Mouse (Mus musculus) spleen, adult 2 months (tissue): ENCODE results near the gene Pla2g2f. TPM values are rescaled to one million over a fixed set of nuclear protein-coding genes. Genes with fewer than 3 reads are reported as not detected.

Source experiments
- DNase-seq, 2 experiments: peaks; one replicate each; pipeline versions ENCODE4 v3.0.0 to v3.0.0-alpha.2; 2012 to 2021; ENCODE audit warnings: low spot score in 2 of 2, low read depth in 1 of 2
- H3K27ac ChIP-seq: fragments of 200-500 bp; 2 replicates; pipeline ENCODE4 v1.5.1; 2012; ENCODE audit warnings: low read length, inconsistent platforms; ENCODE audit not compliant: insufficient read depth
- H3K27me3 ChIP-seq: fragments of 200-500 bp; 2 replicates; pipeline ENCODE4 v1.6.1; 2012; ENCODE audit warnings: mild to moderate bottlenecking, moderate library complexity, low read length, inconsistent platforms; ENCODE audit not compliant: control insufficient read depth, insufficient read depth
- H3K36me3 ChIP-seq: fragments of 200-500 bp; 2 replicates; pipeline ENCODE4 v1.6.1; 2012; ENCODE audit warnings: mild to moderate bottlenecking, low read length, inconsistent platforms; ENCODE audit not compliant: control insufficient read depth, insufficient read depth
- H3K4me1 ChIP-seq: fragments of 200-500 bp; 2 replicates; pipeline ENCODE4 v1.6.1; 2011; ENCODE audit warnings: inconsistent platforms; ENCODE audit not compliant: control insufficient read depth, insufficient read depth, insufficient read length
- H3K4me3 ChIP-seq: fragments of 200-500 bp; 2 replicates; pipeline ENCODE4 v1.5.1; 2011; ENCODE audit warnings: mild to moderate bottlenecking, inconsistent platforms; ENCODE audit not compliant: insufficient read depth, insufficient read length; ENCODE audit errors: extremely low read depth
- CTCF ChIP-seq: fragments of 200-500 bp; IDR thresholded peaks from 2 replicates; pipeline ENCODE4 v1.5.1; 2011; ENCODE audit warnings: mild to moderate bottlenecking, inconsistent platforms; ENCODE audit not compliant: insufficient read depth, insufficient read length, insufficient replicate concordance; ENCODE audit errors: extremely low read depth
- POLR2A ChIP-seq: fragments of 200-500 bp; IDR thresholded peaks from 2 replicates; pipeline ENCODE4 v1.6.1; 2011; ENCODE audit warnings: low read depth, low read length, inconsistent platforms
- WGBS: fragments of 180-500 bp; shearing (Covaris S2); methylation state at CpG from one replicate; pipeline ENCODE4 v1.1.7; 2018; 5-methylcytosine and 5-hydroxymethylcytosine counted together
- polyA plus RNA-seq: library from polyadenylated mRNA; depleted of rRNA; stranded (reverse); fragments of >200 nt; gene quantifications from 2 replicates; pipeline ENCODE4 v1.2.3, GENCODE M21; 2012

Gene Pla2g2f
- polyA plus RNA-seq, 1 experiment, result 1.9 TPM

DNA sequence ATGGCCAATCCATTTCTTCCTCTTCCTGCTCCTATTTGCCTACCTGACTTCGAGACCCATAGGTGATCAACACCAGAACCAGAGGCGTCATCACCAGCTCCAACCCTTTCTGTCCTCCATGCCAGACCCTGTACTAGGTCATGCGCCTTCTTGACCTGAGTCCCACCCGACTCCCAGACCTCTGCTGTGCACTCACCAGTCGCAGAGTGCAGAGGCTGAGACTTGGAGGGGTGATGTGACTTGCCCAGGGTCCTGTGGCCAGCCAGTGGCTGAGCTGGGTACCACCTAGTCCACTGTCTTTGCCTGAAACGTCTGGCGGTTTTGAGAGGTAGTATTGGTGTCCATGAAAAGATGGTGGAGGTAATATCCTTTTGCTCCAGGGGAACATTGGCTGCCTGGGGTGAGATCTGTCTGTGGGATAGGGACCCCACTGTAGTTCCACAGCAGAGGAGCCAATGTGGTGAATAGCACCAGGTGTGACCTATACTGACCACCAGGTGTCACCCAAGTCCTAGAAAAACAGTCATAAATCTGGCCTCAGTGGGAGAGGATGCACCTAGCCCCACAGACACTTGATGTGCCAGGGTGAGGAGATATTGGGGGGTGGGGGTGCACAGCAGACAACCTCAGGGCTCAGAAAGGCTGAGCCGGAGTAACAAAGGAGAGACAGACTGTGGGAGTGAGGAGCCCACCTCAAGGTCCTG, 8.9 kb downstream of the Pla2g2f start:
- 53% methylated on average over 8 of the region's 8 CpGs for WGBS
- H3K27me3 ChIP-seq, result no peaks in the 10 kb centered on the region
- H3K27ac ChIP-seq, result no peak overlapping the region
- H3K36me3 ChIP-seq, result no peaks in the 10 kb centered on the region
- no peaks in the 10 kb centered on the region for H3K4me1 ChIP-seq
- TF ChIP-seq POLR2A (no peak), CTCF (0 out of 2 replicates have a peak, but pooled peaks have one; percentile 23)
- no peak for DNase-seq
- H3K4me3 ChIP-seq, result no peak overlapping the region

DNA sequence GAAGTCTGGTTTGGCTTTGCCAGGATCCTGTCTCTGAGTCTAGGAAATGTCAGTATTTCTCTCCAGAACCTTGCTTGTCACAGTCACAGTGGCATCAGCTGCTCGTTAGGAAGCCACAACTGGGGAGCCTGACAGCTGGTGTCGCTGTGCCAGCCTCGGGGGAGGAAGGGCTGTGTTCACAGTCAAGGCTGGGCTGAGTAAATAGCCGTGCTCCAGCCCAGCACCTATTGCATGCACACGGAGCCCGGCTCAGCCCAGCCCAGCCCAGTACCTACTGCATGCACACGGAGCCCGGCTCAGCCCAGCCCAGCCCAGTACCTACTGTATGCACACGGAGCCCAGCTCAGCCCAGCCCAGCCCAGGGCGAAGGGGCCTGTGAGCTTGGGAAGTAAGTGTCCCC, 9.6 kb downstream of the Pla2g2f start:
- H3K36me3 ChIP-seq, result no peaks in the 10 kb centered on the region
- no peak overlapping the region for H3K27ac ChIP-seq
- H3K4me3 ChIP-seq, result no peak overlapping the region
- no peaks in the 10 kb centered on the region for H3K4me1 ChIP-seq
- no peak for TF ChIP-seq POLR2A
- TF ChIP-seq CTCF, result no peak
- WGBS, result 62% methylated on average over 10 of the region's 10 CpGs
- no peak for DNase-seq
- no peaks in the 10 kb centered on the region for H3K27me3 ChIP-seq

DNA sequence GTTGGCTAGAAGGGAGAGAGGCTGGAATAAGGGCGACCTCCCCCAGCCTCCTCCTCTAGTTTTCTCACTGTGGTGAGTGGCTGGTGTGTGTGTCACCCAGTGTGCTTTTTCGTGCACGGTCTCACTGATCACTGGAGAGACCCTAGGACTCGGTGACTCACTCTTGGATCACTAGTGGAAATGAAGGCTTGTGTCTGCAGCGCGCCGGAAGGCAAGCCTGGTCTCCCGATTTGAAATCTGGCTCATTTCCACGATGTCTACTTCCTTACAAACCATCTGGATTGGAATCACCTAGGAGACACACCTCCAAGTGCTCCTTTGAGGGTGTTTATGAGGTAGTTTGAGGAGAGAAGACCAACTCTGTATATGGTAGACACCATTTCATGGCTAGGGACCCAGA, 10.6 kb downstream of the Pla2g2f start:
- TF ChIP-seq POLR2A, result no peak
- TF ChIP-seq CTCF, result no peak
- no peak for DNase-seq
- no peaks in the 10 kb centered on the region; the same call in 1 of the 2 replicates for H3K27me3 ChIP-seq
- no peaks in the 10 kb centered on the region for H3K36me3 ChIP-seq
- H3K27ac ChIP-seq, result no peak overlapping the region
- no peak overlapping the region for H3K4me3 ChIP-seq
- no peaks in the 10 kb centered on the region for H3K4me1 ChIP-seq
- 86% methylated on average over 9 of the region's 9 CpGs for whole genome bisulfite sequencing

DNA sequence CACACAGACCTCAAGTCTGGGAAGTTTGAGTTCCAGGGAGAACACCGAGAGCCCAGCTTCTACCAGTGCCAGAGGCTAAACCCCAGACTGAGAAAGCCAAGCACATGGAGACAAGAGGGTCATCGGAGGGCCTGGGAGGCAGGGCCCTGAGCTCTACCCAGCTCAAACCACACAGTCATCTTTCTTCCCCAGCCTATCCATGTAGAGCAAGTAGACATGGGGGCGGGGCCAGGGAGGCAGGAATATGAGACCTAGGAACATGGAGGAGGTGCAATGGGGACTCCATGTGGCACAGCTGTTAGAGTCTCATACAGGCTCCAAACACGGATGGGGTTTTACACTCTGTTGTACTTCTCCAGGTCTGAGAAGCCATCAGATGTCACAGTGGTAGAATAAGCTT, 11.5 kb downstream of the Pla2g2f start:
- WGBS, result 70% methylated on average over 4 of the region's 4 CpGs
- H3K27me3 ChIP-seq, result no peaks in the 10 kb centered on the region; the same call in 1 of the 2 replicates
- H3K36me3 ChIP-seq, result no peaks in the 10 kb centered on the region
- no peak for TF ChIP-seq POLR2A
- TF ChIP-seq CTCF, result no peak
- H3K4me3 ChIP-seq, result no peak overlapping the region
- no peak for DNase-seq
- H3K27ac ChIP-seq, result no peak overlapping the region
- H3K4me1 ChIP-seq, result no peaks in the 10 kb centered on the region

DNA sequence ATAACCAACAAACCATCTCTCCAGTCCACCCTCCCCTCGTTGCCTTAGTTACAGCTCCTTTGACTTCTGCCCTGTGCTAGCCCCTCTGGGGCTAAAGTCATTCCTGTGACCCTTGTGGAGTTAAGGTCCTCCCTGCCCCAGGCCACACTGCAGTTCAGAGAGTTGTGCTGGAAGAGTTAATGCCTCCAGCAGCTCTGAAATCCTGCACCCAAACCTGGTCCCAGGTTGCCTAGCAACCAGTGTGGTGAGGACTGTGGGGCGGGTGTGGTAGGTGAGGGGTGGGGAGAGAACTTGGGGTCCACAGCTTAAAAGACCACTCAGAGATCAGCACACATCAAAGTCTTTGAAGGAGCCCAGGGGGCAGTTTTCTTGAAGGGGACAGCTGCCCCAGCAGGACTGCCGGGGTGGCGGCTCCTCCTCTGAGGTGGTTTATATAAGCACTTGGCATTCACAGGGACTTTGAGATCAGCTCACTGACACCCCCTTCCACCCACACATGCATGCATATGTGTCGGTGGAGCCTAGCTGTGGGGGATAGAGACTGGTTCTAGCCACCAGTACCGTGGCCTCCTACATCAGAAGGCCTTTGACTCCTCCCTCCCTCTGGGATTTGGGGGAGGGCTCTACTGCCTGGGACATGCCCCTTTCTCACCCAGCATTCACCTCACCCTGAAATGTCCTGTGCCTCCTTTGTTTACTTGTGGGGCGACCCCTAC, 18.1 kb downstream of the Pla2g2f start:
- DNase-seq, result no peak
- Histone ChIP-seq H3K36me3 (no peaks in the 10 kb centered on the region), H3K27me3 (no peaks in the 10 kb centered on the region; the same call in 1 of the 2 replicates), H3K27ac (no peak overlapping the region), H3K4me3 (no peak overlapping the region), H3K4me1 (no peaks in the 10 kb centered on the region)
- 50% methylated on average over 7 of the region's 7 CpGs for WGBS
- TF ChIP-seq CTCF, result no peak
- no peak for TF ChIP-seq POLR2A

DNA sequence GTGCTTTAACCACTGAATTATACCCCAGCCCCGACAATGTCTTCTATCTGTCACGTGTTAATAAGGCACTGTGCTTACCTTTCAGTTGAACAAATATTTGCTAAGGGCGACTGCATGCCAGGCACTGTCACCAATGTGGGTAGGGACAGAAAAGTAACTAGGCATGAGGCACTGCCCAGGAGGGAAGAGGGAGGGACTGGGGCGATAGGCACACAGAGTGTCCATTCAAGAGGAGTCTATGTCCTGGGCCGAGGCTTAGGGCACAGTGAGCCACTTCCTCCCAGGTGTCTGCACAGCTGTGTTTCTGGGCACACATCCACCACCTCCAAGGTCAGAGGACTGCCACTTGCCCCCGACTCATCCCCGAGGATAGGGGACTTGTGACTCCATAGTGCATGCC, 20.4 kb downstream of the Pla2g2f start, which contains the start of gene Ubxn10:
Gene Ubxn10, minus strand, starts transcription at position 137 of the 400 bp plus-strand sequence.
- Histone ChIP-seq H3K4me3 (no peak within 1 kb of the TSS), H3K27me3 (no peaks in the 10 kb centered on the region; the same call in 1 of the 2 replicates), H3K36me3 (no peaks in the 10 kb centered on the region), H3K4me1 (no peaks in the 10 kb centered on the region), H3K27ac (no peak within 1 kb of the TSS)
- TF ChIP-seq POLR2A (no peak), CTCF (no peak)
- 57% methylated on average over 7 of the region's 7 CpGs for WGBS
- DNase-seq, result no peak

DNA sequence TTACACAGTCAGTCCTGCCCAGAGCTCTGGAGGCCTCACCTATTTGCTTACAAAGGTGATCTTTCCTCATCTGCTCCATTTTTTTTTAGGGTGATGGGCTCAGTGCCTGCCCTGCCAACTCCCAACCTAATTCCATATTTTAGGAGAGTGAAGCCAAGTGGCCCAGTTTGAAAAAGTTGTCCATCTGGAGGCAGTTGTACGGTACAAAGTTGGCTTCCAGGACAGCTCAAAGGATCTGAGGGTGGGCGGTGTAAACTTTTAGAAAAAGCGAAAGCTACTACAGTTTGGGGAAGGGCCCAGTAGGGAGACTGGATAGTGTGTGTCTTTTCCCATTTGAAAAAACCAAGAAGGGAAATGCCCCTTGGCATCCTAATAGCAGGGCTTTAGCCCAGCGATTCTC, 22.6 kb downstream of the Pla2g2f start:
- H3K36me3 ChIP-seq, result no peaks in the 10 kb centered on the region
- H3K4me1 ChIP-seq, result no peaks in the 10 kb centered on the region
- no peak overlapping the region for H3K27ac ChIP-seq
- H3K4me3 ChIP-seq, result no peak overlapping the region
- TF ChIP-seq CTCF (no peak), POLR2A (no peak)
- 90% methylated on average over 4 of the region's 4 CpGs for WGBS
- H3K27me3 ChIP-seq, result no peaks in the 10 kb centered on the region
- no peak for DNase-seq
